Mouse (Mus musculus): Measurements from ENCODE around the gene Crip1. TPM values are rescaled to one million over a fixed set of nuclear protein-coding genes. Genes with fewer than 3 reads are reported as not detected.

Gene Crip1
- polyA plus RNA-seq, 2 experiments: 403 to 469 TPM

DNA sequence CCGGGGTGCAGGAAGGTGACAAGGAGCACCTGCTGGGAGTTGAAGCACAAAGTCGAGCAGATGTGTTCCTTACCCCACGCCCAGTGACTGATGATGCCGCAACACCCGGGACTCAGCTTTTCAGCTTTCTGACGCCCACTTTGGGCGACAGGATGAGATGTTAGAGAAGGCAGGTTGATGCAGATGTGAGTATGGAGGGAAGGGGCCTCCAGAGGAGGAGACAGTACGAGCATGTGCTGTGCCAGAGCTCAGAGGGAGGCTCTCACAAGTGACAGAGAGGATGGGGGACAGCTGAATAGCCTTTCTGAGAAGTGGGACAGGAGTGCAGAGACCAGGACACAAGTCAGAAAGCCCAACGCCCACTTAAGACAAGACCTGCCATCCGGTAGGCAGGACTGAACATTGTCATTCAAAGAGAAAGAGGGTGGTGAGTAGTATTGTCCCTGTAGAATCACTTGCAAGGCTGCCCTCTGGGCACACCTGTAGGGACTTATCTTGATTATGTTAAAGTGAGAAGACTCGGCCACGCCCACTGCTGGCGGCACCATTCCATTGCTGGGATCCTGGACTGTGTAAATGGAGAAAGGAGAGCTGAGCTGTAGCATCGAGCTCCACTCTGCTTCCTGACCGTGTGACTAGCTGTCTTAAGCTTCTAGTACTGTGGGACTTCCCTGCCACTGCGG lies 31.1 kb upstream of the Crip1 start:
- Histone ChIP-seq H3K9me3 (ENCODE audit: control insufficient read depth, low read length) (no peaks in the 10 kb centered on the region), H3K27ac (replicated peaks; ENCODE audit: low read depth, low read length) (no peak overlapping the region), H3K36me3 (ENCODE audit: control insufficient read depth, insufficient read depth, low read length) (peaks cover 76% of the 10 kb centered on the region), H3K4me3 (replicated peaks; ENCODE audit: low read length) (no peak overlapping the region), H3K9ac (ENCODE audit: low read depth, low read length, severe bottlenecking) (no peak overlapping the region), H3K4me2 (replicated peaks; ENCODE audit: low read depth, low read length, severe bottlenecking) (no peak overlapping the region), H3K4me1 (ENCODE audit: control insufficient read depth, insufficient read depth, low read length) (no peaks in the 10 kb centered on the region), H3K27me3 (ENCODE audit: control insufficient read depth, insufficient read depth, low read length) (no peaks in the 10 kb centered on the region)
- TF ChIP-seq POLR2A (IDR thresholded peaks at IDR 0.05; ENCODE audit: borderline replicate concordance, extremely low read depth, insufficient read depth, insufficient read length): no peak
- DNase-seq (ENCODE audit: low spot score): no peak
- WGBS: 79% methylated on average over 16 of the region's 16 CpGs
- no peak for ATAC-seq (ENCODE audit: low FRiP score, low read depth)

GRCm38 (mm10) chr12:113119516-113120410 lies 26.4 kb upstream of the Crip1 start:
- H3K4me3 ChIP-seq (replicated peaks; ENCODE audit: low read length): no peak overlapping the region
- peaks cover 94% of the 10 kb centered on the region for H3K36me3 ChIP-seq (ENCODE audit: control insufficient read depth, insufficient read depth, low read length)
- no peak overlapping the region for H3K27ac ChIP-seq (replicated peaks; ENCODE audit: low read depth, low read length)
- peak; percentile 77 for DNase-seq (ENCODE audit: low spot score)
- ATAC-seq (ENCODE audit: low FRiP score, low read depth): 0 out of 2 replicates have a peak, but pooled peaks have one; percentile 64
- no peak for TF ChIP-seq POLR2A (IDR thresholded peaks at IDR 0.05; ENCODE audit: borderline replicate concordance, extremely low read depth, insufficient read depth, insufficient read length)
- no peaks in the 10 kb centered on the region for H3K4me1 ChIP-seq (ENCODE audit: control insufficient read depth, insufficient read depth, low read length)
- 87% methylated on average over 20 of the region's 20 CpGs for WGBS
- H3K9ac ChIP-seq (ENCODE audit: low read depth, low read length, severe bottlenecking): no peak overlapping the region
- no peaks in the 10 kb centered on the region for H3K27me3 ChIP-seq (ENCODE audit: control insufficient read depth, insufficient read depth, low read length)
- H3K9me3 ChIP-seq (ENCODE audit: control insufficient read depth, low read length): no peaks in the 10 kb centered on the region
- no peak overlapping the region for H3K4me2 ChIP-seq (replicated peaks; ENCODE audit: low read depth, low read length, severe bottlenecking)

DNA sequence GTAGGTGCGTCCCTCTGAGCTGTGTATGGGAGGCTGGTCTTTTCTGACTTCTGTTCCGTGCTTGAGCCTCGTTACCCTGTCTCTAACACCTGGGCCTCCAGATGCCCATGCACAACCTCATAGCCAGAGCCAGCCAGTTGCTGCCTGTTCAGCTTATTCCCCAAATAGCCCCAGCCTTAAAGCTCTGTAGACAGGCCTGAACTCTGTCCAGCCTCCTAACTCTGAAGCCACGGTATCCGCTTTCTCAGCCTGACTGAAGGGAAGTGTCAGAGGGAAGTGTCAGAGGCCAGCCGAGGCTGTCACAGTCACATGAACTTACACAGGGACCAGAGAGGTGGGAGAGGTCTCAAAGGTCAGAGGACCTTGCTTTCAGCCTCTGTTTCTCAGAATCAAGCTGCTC lies 21.4 kb upstream of the Crip1 start:
- 69% methylated on average over 6 of the region's 6 CpGs for WGBS
- Histone ChIP-seq H3K27ac (replicated peaks; ENCODE audit: low read depth, low read length) (no peak overlapping the region), H3K9ac (ENCODE audit: low read depth, low read length, severe bottlenecking) (no peak overlapping the region), H3K9me3 (ENCODE audit: control insufficient read depth, low read length) (no peaks in the 10 kb centered on the region), H3K4me2 (replicated peaks; ENCODE audit: low read depth, low read length, severe bottlenecking) (no peak overlapping the region), H3K27me3 (ENCODE audit: control insufficient read depth, insufficient read depth, low read length) (no peaks in the 10 kb centered on the region), H3K4me3 (replicated peaks; ENCODE audit: low read length) (no peak overlapping the region), H3K36me3 (ENCODE audit: control insufficient read depth, insufficient read depth, low read length) (peaks cover 100% of the 10 kb centered on the region), H3K4me1 (ENCODE audit: control insufficient read depth, insufficient read depth, low read length) (no peaks in the 10 kb centered on the region)
- DNase-seq (ENCODE audit: low spot score) (no peak), ATAC-seq (ENCODE audit: low FRiP score, low read depth) (no peak)
- TF ChIP-seq POLR2A (IDR thresholded peaks at IDR 0.05; ENCODE audit: borderline replicate concordance, extremely low read depth, insufficient read depth, insufficient read length): no peak

DNA sequence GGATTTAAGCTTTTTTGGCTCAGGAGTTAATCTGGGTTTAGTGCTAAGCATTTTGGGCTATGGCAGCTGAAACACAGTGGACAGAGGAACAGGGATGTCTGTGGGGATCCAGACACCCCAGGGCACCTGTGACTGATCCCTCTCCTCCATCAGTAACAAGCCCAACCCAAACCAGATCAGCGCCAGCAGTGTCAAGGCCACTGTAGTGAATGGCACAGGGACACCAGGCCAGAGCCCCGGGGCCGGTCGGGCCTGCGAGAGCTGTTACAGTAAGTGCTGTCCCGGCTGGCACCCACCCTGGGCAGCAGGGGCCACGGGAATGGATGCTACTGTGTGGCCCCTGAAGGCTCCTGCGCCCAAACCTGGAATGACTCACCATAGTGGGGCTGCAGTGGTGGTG lies 15.4 kb upstream of the Crip1 start:
- 97% methylated on average over 8 of the region's 8 CpGs for WGBS
- DNase-seq (ENCODE audit: low spot score): no peak
- Histone ChIP-seq H3K4me3 (replicated peaks; ENCODE audit: low read length) (no peak overlapping the region), H3K4me2 (replicated peaks; ENCODE audit: low read depth, low read length, severe bottlenecking) (no peak overlapping the region), H3K9me3 (ENCODE audit: control insufficient read depth, low read length) (no peaks in the 10 kb centered on the region), H3K27me3 (ENCODE audit: control insufficient read depth, insufficient read depth, low read length) (no peaks in the 10 kb centered on the region), H3K9ac (ENCODE audit: low read depth, low read length, severe bottlenecking) (no peak overlapping the region), H3K36me3 (ENCODE audit: control insufficient read depth, insufficient read depth, low read length) (peaks cover 100% of the 10 kb centered on the region), H3K27ac (replicated peaks; ENCODE audit: low read depth, low read length) (no peak overlapping the region), H3K4me1 (ENCODE audit: control insufficient read depth, insufficient read depth, low read length) (no peaks in the 10 kb centered on the region)
- ATAC-seq (ENCODE audit: low FRiP score, low read depth): no peak
- no peak for TF ChIP-seq POLR2A (IDR thresholded peaks at IDR 0.05; ENCODE audit: borderline replicate concordance, extremely low read depth, insufficient read depth, insufficient read length)

GRCm38 (mm10) chr12:113131601-113132000 lies 14.5 kb upstream of the Crip1 start:
- 96% methylated on average over 14 of the region's 14 CpGs for WGBS
- Histone ChIP-seq H3K4me2 (replicated peaks; ENCODE audit: low read depth, low read length, severe bottlenecking) (no peak overlapping the region), H3K9ac (ENCODE audit: low read depth, low read length, severe bottlenecking) (no peak overlapping the region), H3K36me3 (ENCODE audit: control insufficient read depth, insufficient read depth, low read length) (peaks cover 100% of the 10 kb centered on the region), H3K4me1 (ENCODE audit: control insufficient read depth, insufficient read depth, low read length) (no peaks in the 10 kb centered on the region), H3K4me3 (replicated peaks; ENCODE audit: low read length) (no peak overlapping the region), H3K27ac (replicated peaks; ENCODE audit: low read depth, low read length) (no peak overlapping the region), H3K27me3 (ENCODE audit: control insufficient read depth, insufficient read depth, low read length) (no peaks in the 10 kb centered on the region), H3K9me3 (ENCODE audit: control insufficient read depth, low read length) (no peaks in the 10 kb centered on the region)
- TF ChIP-seq POLR2A (IDR thresholded peaks at IDR 0.05; ENCODE audit: borderline replicate concordance, extremely low read depth, insufficient read depth, insufficient read length): no peak
- ATAC-seq (ENCODE audit: low FRiP score, low read depth) (no peak), DNase-seq (ENCODE audit: low spot score) (no peak)
